Mouse (Mus musculus): Measurements from ENCODE around the gene Isca2.

DNA sequence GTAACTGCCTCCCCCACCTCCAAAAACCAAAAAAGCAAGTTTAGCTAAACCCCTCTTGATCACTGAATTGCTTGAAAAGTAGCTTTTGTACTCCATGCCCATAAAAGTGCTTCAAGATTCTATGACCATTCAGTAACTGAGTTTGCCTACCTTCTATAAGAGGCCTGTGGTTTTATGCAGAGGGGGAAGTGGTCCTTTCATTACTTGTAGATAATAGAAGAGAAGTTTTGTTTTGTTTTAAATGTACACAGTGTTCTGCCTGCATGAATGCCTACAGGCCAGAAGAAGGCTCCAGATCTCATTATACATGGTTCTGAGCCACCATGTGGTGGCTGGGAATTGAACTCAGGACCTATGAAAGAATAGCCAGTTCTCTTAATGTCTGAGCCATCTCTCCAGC lies 3.2 kb downstream of the Isca2 start:
- no peak for TF ChIP-seq CTCF (IDR thresholded peaks at IDR 0.05; ENCODE audit: low read depth)
- no peak for TF ChIP-seq EP300 (IDR thresholded peaks at IDR 0.05; ENCODE audit: low read depth)

All from liver, embryonic 14.5 days (tissue).